Mouse (Mus musculus) stomach, embryonic 14.5 days (tissue): ENCODE results near the gene Rcn3. TPM values are rescaled to one million over a fixed set of nuclear protein-coding genes. Genes with fewer than 3 reads are reported as not detected.

ENCODE experiments used
- ATAC-seq: fragments of 200-750 bp; cut with Nextera tagmentation; 2 replicates; pipeline ENCODE4 v1.8.0; 2017; ENCODE audit warnings: low read depth, moderate TSS enrichment; ENCODE audit not compliant: insufficient number of reproducible peaks, insufficient read depth, low FRiP score
- H3K27ac ChIP-seq: fragments of 300-500 bp; sonication (generic); 2 replicates; pipeline ENCODE4 v1.5.1; 2014; ENCODE audit warnings: mild to moderate bottlenecking, low read length, moderate library complexity, mixed read lengths
- H3K27me3 ChIP-seq: fragments of 300-500 bp; sonication (generic); 2 replicates; pipeline ENCODE4 v1.6.1; 2014; ENCODE audit warnings: low read length, control low read depth, mixed read lengths; ENCODE audit not compliant: control insufficient read depth, insufficient read depth
- H3K36me3 ChIP-seq: fragments of 300-500 bp; sonication (generic); 2 replicates; pipeline ENCODE4 v1.6.1; 2014; ENCODE audit warnings: mild to moderate bottlenecking, control low read depth, low read length, moderate library complexity, mixed read lengths; ENCODE audit not compliant: control insufficient read depth, insufficient read depth
- H3K4me1 ChIP-seq: fragments of 300-500 bp; sonication (generic); 2 replicates; pipeline ENCODE4 v1.6.1; 2014; ENCODE audit warnings: low read length, control low read depth, mixed read lengths; ENCODE audit not compliant: control insufficient read depth, insufficient read depth
- H3K4me2 ChIP-seq: fragments of 300-500 bp; sonication (generic); replicated peaks from 2 replicates; pipeline ENCODE4 v1.6.1; 2014; ENCODE audit warnings: low read depth, low read length, control low read depth
- H3K4me3 ChIP-seq: fragments of 300-500 bp; sonication (generic); 2 replicates; pipeline ENCODE4 v1.5.1; 2014; ENCODE audit warnings: low read depth, low read length, control low read depth
- H3K9ac ChIP-seq: fragments of 300-500 bp; sonication (generic); replicated peaks from 2 replicates; pipeline ENCODE4 v1.6.1; 2014; ENCODE audit warnings: low read depth, mild to moderate bottlenecking, control low read depth, low read length, moderate library complexity, mixed read lengths
- H3K9me3 ChIP-seq: fragments of 300-500 bp; sonication (generic); 2 replicates; pipeline ENCODE4 v1.6.1; 2016; ENCODE audit warnings: low read depth, low read length, control low read depth; ENCODE audit not compliant: control insufficient read depth
- WGBS: fragments of 180-500 bp; shearing (Covaris S2); extraction: QIAGEN DNeasy Blood & Tissue Kit; methylation state at CpG from one replicate; pipeline ENCODE4 v1.1.7; 2014; 5-methylcytosine and 5-hydroxymethylcytosine counted together
- polyA plus RNA-seq: library from polyadenylated mRNA; unstranded; fragments of >200 nt; fragmentation: Nextera tagmentation; extraction: Ambion mirVana; gene quantifications from 2 replicates; pipeline ENCODE4 v1.2.1, GENCODE M21; 2014

Rcn3 gene
- polyA plus RNA-seq, 1 experiment from 2014 or later, result 418 TPM

- Histone ChIP-seq H3K4me2 (peak overlapping the region; percentile 97), H3K9ac (peak overlapping the region; percentile 81), H3K36me3 (peaks cover 14% of the 10 kb centered on the region), H3K4me3 (peak overlapping the region; percentile 86), H3K9me3 (no peaks in the 10 kb centered on the region), H3K27ac (peak overlapping the region; percentile 99), H3K27me3 (no peaks in the 10 kb centered on the region), H3K4me1 (peaks cover 9% of the 10 kb centered on the region)
- ATAC-seq, result peak; percentile 94
- WGBS, result under 1% methylated on average over 33 of the region's 33 CpGs
Measured at GRCm38 (mm10) chr7:45053931-45054510, 38.0 kb downstream of the Rcn3 start.

GRCm38 (mm10) chr7:45053117-45053930 is 38.7 kb downstream of the Rcn3 start:
- peak; percentile 29 for ATAC-seq
- H3K4me2 ChIP-seq, result peak overlapping the region; percentile 97
- H3K4me3 ChIP-seq, result peak overlapping the region; percentile 86
- peak overlapping the region; percentile 99 for H3K27ac ChIP-seq
- no peaks in the 10 kb centered on the region for H3K27me3 ChIP-seq
- peaks cover 21% of the 10 kb centered on the region for H3K36me3 ChIP-seq
- H3K4me1 ChIP-seq, result peaks cover 9% of the 10 kb centered on the region
- H3K9ac ChIP-seq, result peak overlapping the region; percentile 81
- under 1% methylated on average over 39 of the region's 59 CpGs for WGBS
- H3K9me3 ChIP-seq, result no peaks in the 10 kb centered on the region

GRCm38 (mm10) chr7:45052862-45053116 is 39.2 kb downstream of the Rcn3 start, which contains the start of gene Prr12:
Prr12 (minus strand) TSS chr7:45052881.
- Histone ChIP-seq H3K9me3 (no peaks in the 10 kb centered on the region), H3K9ac (peak within 1 kb of the TSS; percentile 81), H3K4me1 (peaks cover 9% of the 10 kb centered on the region), H3K27ac (peak within 1 kb of the TSS; percentile 99), H3K4me3 (peak within 1 kb of the TSS; percentile 86), H3K4me2 (peak within 1 kb of the TSS; percentile 97), H3K36me3 (peaks cover 26% of the 10 kb centered on the region), H3K27me3 (no peaks in the 10 kb centered on the region)
- 0% methylated on average over 2 of the region's 18 CpGs for WGBS
- no peak; the same call in 1 of the 2 replicates for ATAC-seq

- Histone ChIP-seq H3K9ac (peak overlapping the region; percentile 81), H3K4me3 (peak overlapping the region; percentile 86), H3K36me3 (peaks cover 31% of the 10 kb centered on the region), H3K27ac (peak overlapping the region; percentile 99), H3K4me1 (peaks cover 9% of the 10 kb centered on the region), H3K27me3 (no peaks in the 10 kb centered on the region), H3K4me2 (peak overlapping the region; percentile 97), H3K9me3 (no peaks in the 10 kb centered on the region)
- ATAC-seq, result no peak
- under 1% methylated on average over 37 of the region's 38 CpGs for WGBS
Measured at GRCm38 (mm10) chr7:45052181-45052861, 39.7 kb downstream of the Rcn3 start.

- ATAC-seq, result no peak
- peak overlapping the region; percentile 86 for H3K4me3 ChIP-seq
- peaks cover 38% of the 10 kb centered on the region for H3K36me3 ChIP-seq
- peak overlapping the region; percentile 99; the same call in 1 of the 2 replicates for H3K27ac ChIP-seq
- H3K4me1 ChIP-seq, result peaks cover 9% of the 10 kb centered on the region
- WGBS, result under 1% methylated on average over 13 of the region's 13 CpGs
- H3K9ac ChIP-seq, result peak overlapping the region; percentile 81
- H3K27me3 ChIP-seq, result no peaks in the 10 kb centered on the region
- H3K9me3 ChIP-seq, result no peaks in the 10 kb centered on the region
- H3K4me2 ChIP-seq, result peak overlapping the region; percentile 97
Measured at GRCm38 (mm10) chr7:45051601-45051974, 40.4 kb downstream of the Rcn3 start.

GRCm38 (mm10) chr7:45050945-45051600 is 40.9 kb downstream of the Rcn3 start:
- Histone ChIP-seq H3K4me1 (peaks cover 9% of the 10 kb centered on the region), H3K4me2 (peak overlapping the region; percentile 97), H3K27me3 (no peaks in the 10 kb centered on the region), H3K4me3 (peak overlapping the region; percentile 86), H3K27ac (peak overlapping the region; percentile 99; the same call in 1 of the 2 replicates), H3K9ac (no peak overlapping the region), H3K9me3 (no peaks in the 10 kb centered on the region), H3K36me3 (peaks cover 43% of the 10 kb centered on the region)
- 5% methylated on average over 16 of the region's 16 CpGs for WGBS
- ATAC-seq, result peak; percentile 39

GRCm38 (mm10) chr7:45048923-45049657 is 42.9 kb downstream of the Rcn3 start:
- WGBS, result 92% methylated on average over 23 of the region's 23 CpGs

More at GRCm38 (mm10) chr7:45048923-45049657, 42.9 kb downstream of the Rcn3 start:
- Histone ChIP-seq H3K9me3 (no peaks in the 10 kb centered on the region), H3K4me3 (no peak overlapping the region), H3K36me3 (peaks cover 63% of the 10 kb centered on the region), H3K27ac (no peak overlapping the region), H3K27me3 (no peaks in the 10 kb centered on the region), H3K4me2 (no peak overlapping the region), H3K9ac (no peak overlapping the region), H3K4me1 (peaks cover 9% of the 10 kb centered on the region)
- ATAC-seq, result no peak
